Mouse (Mus musculus): ENCODE measurements around the gene Pik3r5. TPM values are rescaled to one million over a fixed set of nuclear protein-coding genes. Genes with fewer than 3 reads are reported as not detected.

The Pik3r5 gene
- total RNA-seq (2021) = 1 to 10 TPM in 1 of 2 experiments, under 1 TPM in 1; 0.67 to 1.7 TPM

DNA sequence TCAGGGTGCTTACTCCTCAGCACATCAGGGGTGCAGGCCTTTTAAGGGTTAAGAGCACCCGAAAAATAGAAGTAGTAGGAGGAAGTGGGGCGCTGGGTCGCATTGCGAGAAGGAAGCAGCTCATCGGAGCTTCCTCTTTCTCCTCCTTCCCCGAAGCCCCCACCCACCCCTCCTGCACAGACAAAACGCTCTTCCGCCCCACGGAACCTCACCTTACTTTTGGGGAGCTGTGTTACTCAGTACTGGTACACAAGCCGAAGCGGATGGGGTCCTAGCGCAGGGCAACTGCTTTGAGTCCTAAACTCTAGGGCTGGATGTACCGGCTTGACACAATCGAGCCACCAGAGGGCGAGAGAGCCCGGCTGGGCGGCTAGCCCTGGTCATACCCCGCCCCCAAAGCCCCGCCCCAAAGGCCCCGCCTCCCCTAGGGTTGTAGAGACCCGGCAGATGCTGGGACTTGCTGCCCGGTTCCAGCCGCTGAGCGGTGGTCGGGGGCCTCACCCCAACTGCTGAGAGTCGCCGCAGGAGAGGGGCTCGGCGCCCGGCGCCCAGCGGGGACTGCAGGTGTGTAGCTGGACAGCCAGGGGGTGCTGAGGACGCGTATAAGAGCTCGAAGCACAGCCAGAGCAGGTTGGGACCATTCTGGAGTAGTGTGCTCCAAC, at the start of gene Pik3r5:
Gene Pik3r5, plus strand, starts transcription at position 423 of the 662 bp plus-strand sequence.
- intact Hi-C loops (cut with DNase I) = loop anchor here (5.0 kb wide), 2 partner anchors 50 to 120 kb away; no protein-coding TSS in a partner anchor
- DNase-seq = peak; percentile 78 to 81

GRCm38 (mm10) chr11:68383519-68383918, 48.4 kb upstream of the Pik3r5 start:
- DNase-seq = no peak
- intact Hi-C loops (cut with DNase I) = no loop called here

DNA sequence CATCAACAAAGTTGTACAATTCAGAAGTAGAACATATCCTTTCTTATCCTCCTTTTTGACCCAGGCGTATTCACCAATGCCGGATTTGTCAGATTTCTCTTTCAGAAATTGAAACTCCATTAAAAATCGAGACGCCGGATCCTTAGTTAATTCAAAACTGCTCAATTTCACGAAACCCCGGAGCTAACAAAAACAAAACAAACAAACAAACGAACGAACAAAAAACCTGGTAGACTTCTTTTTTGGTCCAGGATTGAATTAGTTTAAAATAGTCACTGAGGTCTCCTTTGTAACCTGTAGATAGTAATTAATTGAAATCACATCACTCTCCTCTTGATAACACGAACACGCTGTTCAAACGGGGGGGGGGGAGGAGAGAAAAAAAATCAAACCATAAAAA, 47.8 kb upstream of the Pik3r5 start:
- intact Hi-C loops (cut with DNase I) = loop anchor here (2.0 kb wide), 1 partner anchor 39 kb away; no protein-coding TSS in a partner anchor
- DNase-seq = no peak

DNA sequence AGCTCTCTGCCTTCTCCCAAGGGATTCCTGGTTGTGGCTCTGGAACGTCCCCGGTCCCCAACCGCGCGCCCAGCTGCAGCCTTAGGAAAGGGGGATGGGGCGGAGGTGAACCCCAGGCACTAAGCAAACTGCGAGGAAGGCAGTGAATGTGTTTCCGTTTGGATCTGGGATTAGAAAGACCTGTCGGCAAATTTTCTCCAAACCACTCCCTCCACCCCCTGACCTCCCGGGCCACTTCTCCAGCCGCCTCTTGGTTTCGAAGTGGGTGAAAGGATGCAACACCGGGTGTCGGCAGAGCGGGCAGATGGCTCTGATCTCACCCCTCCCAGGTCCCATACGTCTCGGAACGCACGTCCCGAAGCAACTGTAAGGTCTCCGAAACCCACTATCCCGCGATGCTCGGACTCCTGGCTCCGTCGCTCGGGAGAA, 47.3 kb upstream of the Pik3r5 start:
- DNase-seq = no peak
- intact Hi-C loops (cut with DNase I) = loop anchor here (2.0 to 5.0 kb wide), 2 partner anchors 40 to 122 kb away; no protein-coding TSS in a partner anchor

- intact Hi-C loops (cut with DNase I) = loop anchor here (2.0 to 5.0 kb wide), 2 partner anchors 40 to 123 kb away; no protein-coding TSS in a partner anchor
- DNase-seq = peak; percentile 42
Measured at GRCm38 (mm10) chr11:68385021-68385821, 46.7 kb upstream of the Pik3r5 start.

DNA sequence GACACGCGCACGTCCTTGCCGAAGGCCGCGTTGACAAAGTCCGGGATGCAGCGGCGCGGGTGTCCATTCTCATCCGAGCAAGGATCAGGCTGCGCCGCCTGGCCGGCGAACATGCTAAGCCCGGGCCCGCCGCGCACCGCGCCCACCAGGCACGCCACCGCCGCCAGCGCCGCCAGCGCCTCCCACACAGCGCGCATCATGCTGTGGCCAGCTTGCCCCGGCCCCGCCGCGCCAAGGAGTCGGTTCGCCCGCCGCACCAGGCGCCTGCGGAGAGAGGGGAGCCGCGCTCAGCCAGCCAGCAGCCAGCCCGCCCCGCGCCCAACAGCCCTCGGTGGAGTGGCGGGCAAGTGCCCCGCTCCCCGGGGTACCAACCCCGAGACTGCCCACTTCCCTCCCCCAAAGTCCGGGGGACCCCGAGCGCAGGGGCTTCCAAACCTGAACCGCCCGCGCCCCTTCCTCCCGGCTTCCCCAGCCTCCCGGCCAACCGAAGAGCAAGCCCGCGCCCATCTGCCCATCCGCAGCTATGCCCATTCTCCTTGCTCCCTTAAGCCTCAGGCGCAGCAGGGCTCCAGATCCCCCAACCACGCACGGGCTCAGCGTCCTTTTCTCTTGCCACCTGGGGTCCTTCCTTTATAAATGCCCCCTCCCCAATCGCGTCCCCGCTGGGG, 45.9 kb upstream of the Pik3r5 start:
- intact Hi-C loops (cut with DNase I) = loop anchor here (2.0 to 5.0 kb wide), 2 partner anchors 41 to 124 kb away; no protein-coding TSS in a partner anchor
- DNase-seq = peak; percentile 51 to 63

DNA sequence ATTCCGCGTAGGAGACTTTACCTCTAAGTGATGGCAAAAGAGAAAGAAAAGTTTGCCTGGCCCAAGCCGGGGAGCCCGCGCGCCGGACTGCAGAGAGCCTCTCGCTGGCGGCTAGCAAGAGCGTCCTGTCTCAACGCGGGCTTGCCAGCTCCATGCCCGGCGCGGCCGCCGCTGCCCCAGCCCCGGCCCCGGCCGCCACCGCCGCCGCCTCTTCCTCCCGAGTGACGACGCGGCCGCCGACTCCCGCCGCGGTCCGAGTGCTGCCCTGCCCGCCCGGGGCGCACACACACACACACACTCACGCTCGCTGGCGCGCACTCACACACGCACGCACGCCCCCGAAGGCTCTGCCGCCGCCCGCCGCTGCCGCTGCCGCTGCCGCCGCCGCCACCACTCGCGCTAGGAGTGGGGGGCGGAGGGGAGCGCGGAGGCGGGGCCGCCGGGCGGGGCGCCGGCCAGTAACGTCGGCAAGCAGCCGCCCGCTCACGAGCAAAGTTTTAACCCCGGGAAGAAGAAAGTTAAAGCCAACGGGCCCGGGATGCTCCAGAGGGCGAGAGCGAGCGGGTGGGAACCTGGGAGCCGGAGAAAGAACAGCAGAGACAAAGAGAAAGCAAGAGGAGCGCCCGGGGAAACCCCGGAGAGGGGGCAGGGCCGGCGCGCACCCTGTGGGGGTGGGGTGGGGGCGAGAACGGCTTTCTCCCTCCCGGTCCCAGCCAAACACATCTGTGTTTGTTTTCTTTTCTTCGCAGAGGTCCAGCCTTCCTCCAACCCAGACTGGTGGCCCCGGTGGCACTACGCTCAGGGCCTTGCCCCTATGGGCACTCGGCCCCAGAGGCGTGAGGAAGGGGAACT, 45.1 kb upstream of the Pik3r5 start:
- intact Hi-C loops (cut with DNase I) = loop anchor here (5.0 kb wide), 1 partner anchor 125 kb away; no protein-coding TSS in a partner anchor
- DNase-seq = peak; percentile 68 to 80

DNA sequence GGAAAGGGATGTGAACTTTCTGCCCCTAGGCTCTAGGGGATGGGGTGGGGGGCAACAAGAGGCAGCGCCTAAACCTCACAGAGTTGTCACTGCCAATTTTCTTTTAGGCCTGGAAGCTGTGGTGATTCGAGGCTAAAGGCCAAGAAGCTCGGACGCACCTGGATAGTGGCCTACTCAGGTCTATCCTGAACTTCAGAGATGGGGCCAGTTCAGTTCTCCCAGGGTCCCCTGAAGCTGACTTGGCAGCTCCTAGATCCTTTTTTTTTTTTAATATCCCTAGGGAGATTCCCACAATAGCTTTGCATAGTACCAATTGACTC, 44.5 kb upstream of the Pik3r5 start:
- DNase-seq = no peak
- intact Hi-C loops (cut with DNase I) = loop anchor here (5.0 kb wide), 1 partner anchor 125 kb away; no protein-coding TSS in a partner anchor

GRCm38 (mm10) chr11:68387971-68388654, 43.8 kb upstream of the Pik3r5 start:
- intact Hi-C loops (cut with DNase I) = loop anchor here (5.0 kb wide), 1 partner anchor 126 kb away; no protein-coding TSS in a partner anchor
- peak in 1 of 2 experiments; percentile 30 for DNase-seq

DNA sequence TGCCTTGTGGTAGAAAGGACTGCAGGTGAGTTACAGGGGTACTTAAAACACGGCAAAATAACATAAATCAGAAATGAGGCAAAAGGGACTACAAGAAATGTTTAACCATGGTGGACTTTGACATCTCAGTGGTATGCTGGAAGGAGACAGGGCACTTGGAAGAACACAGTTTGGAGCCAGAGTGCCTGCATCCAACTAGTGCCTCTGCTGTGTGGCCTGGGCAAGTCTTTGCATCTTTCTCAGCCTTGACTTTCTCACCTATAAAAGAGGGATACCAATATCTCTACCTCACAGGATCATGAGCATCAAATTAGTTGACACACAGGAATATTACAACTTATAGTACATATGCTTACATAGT, 43.3 kb upstream of the Pik3r5 start:
- intact Hi-C loops (cut with DNase I) = loop anchor here (5.0 kb wide), 1 partner anchor 126 kb away; no protein-coding TSS in a partner anchor
- DNase-seq = no peak

GRCm38 (mm10) chr11:68389621-68390020, 42.3 kb upstream of the Pik3r5 start:
- intact Hi-C loops (cut with DNase I) = loop anchor here (5.0 kb wide), 1 partner anchor 127 kb away; no protein-coding TSS in a partner anchor
- DNase-seq = no peak

GRCm38 (mm10) chr11:68390381-68391287, 41.3 kb upstream of the Pik3r5 start:
- DNase-seq = peak in 1 of 2 experiments; percentile 39
- intact Hi-C loops (cut with DNase I) = no loop called here

GRCm38 (mm10) chr11:68393897-68394490, 37.9 kb upstream of the Pik3r5 start:
- no peak for DNase-seq
- intact Hi-C loops (cut with DNase I) = no loop called here

DNA sequence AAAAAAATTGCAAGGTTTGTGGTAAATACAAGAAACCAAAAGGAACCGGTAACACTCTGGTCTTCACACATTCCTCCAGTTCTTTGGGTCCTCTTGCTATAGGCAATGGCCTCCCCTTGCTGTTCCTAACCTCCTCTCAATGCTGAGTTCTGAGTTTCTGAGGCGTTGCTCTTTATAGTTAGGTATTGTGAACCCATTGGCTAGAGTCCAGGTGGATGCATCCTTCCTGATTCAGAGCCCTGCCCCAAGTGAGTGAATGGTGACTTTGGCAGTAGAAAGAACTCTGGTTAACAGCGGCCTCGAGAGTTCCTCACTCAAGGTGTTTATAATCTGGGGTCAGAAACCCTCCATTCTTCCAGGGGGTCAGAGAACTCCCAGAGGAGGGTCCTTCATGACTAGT, 37.2 kb upstream of the Pik3r5 start:
- intact Hi-C loops (cut with DNase I) = no loop called here
- DNase-seq = no peak

DNA sequence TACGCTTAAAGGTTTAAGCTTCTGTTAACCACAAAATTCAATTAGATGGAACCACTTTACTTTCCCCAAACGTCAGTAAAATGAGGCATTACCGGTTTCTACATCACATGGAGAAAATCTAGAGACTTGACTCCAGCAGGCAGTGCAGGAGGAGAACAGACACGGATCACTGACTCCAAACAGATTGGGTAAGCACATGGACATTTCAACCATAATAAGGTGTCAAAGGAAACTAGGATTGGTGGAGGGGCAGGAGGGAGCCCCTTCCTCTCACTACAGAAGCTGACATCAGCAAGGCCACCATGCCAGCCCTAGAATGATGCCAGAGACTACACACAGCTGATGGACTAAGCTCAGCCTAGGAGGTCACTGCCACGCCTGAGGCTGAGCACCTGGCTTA, 36.4 kb upstream of the Pik3r5 start:
- intact Hi-C loops (cut with DNase I) = no loop called here
- DNase-seq = no peak

DNA sequence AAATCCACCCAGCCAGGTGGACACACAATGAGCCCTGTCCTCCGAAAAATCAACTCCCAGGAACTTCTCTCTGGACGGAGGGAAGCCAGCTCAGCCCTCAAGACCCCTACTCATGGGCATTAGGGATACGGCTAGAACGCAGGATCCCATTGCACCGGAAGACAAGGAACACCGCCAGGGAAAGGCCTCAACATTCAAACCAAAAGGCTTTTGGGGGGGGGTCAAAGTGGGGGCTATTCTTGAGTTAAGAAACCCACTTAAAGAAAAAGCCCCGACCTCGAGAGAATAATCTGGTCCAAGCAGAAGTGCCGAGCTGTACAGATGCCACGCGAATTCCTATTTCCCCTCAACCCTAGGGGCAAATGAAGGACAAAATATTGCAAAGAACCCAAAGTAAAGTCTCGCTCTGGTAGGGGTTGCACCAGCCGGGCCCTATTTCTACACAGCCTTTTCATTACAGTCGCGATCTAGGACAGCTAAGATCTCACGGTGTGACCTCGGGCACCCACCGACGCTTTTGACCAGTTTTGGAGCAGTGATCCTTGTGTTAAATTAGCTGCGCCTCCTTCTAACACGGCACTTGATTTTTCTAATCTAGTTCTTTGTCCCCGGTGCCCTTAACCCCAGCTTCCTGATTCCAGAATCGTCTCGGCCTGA, 32.9 kb upstream of the Pik3r5 start:
- no peak for DNase-seq
- intact Hi-C loops (cut with DNase I) = no loop called here

DNA sequence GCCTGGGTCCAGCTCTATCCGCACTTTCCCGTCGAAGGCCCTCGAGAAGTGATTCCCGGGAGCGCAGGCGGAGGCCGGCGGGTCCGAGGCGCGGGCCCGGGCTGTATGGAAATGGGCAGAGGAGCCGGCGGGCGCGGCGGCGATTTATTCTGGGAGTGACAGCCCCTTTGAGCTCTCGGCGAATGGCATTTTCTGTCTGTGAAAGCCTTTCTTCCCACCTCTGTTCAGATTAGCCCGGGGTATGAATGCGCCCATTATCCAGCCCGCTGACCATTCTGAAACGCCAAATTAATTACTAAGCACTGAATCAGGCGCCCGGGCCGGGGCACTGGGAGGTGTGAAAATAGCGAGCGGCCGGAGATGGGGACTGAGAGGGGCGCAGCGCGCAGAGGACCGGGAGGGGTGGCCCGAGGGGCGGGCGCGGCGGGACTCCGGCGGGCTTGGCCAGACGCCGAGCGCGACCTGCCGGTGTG, 32.3 kb upstream of the Pik3r5 start:
- DNase-seq = peak; percentile 19 to 32
- intact Hi-C loops (cut with DNase I) = no loop called here

Data from heart, postnatal 36 days (tissue).